Comparison of ENCODE assay signal across 6 mouse cellular contexts in the genomic region with DNA sequence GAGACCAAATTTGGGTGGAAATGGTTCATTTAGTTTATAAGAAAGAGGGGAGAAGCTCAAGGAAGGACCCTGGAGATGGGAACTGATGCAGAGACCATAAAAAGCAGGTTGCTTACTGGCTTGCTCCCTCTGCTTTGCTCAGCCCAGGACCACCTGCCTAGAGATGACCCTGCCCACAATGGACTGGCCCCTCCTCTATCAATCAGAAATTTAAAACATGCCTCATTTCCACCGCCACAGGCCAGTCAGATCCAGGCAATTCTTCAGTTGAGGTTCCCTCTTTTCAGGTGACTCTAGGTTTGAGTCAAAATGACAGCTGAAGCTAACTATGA.
"Had no signal": no experiment of that assay in that cellular context is flagged by ENCODE, and none has a peak within 500 bp of the region (broad histone marks: within the 10 kb centered on the region; RNA-seq: fewer than 3 reads in every experiment).

No protein-coding gene starts in this region.

- H3K36me3 ChIP-seq: limb, embryonic 15.5 days; liver, embryonic 12.5 days had no signal

- H3K27ac ChIP-seq: limb, embryonic 15.5 days; liver, embryonic 12.5 days had no signal

- H3K4me2 ChIP-seq: limb, embryonic 15.5 days; liver, embryonic 12.5 days had no signal

- DNase-seq: kidney, adult 18-20 months; kidney, postnatal 14 days; thymus, postnatal 4 days had no signal

- H3K27me3 ChIP-seq: limb, embryonic 15.5 days; liver, embryonic 12.5 days had no signal

- ATAC-seq: liver, embryonic 12.5 days had no signal

- H3K9ac ChIP-seq: limb, embryonic 15.5 days; liver, embryonic 12.5 days; lung, embryonic 14.5 days had no signal

- H3K4me3 ChIP-seq: limb, embryonic 15.5 days; liver, embryonic 12.5 days had no signal

- H3K9me3 ChIP-seq: limb, embryonic 15.5 days; liver, embryonic 12.5 days had no signal

- H3K4me1 ChIP-seq: liver, embryonic 12.5 days had no signal
